Mouse (Mus musculus): Measurements from ENCODE around the gene Synj1. TPM values are rescaled to one million over a fixed set of nuclear protein-coding genes. Genes with fewer than 3 reads are reported as not detected.

Synj1 gene
- total RNA-seq, 1 experiment from 2014 or later: 49.3 TPM

- DNase-seq: no peak
Observed at GRCm38 (mm10) chr16:91009942-91010529, 1.1 kb downstream of the Synj1 start.

GRCm38 (mm10) chr16:91004915-91005538 lies 6.1 kb downstream of the Synj1 start:
- no peak for DNase-seq

DNA sequence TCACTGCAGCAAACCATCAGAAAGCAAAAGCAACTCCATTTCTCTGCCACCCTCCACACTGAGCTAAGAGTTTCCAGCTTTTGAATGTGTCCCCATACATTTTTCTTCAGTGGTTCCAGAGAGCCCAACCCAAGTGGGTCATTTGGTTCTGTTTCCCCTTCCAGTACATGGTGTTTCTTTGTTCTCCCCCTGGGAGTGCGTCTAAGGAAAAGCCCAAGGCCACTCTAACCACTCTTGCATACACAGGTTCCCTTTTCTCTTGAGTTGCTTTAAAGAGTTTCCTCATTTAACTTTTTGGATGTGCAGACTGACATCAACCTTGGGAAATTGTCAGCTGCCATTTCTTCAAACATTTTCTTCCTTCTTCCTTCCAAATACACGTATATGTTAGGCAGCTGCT lies 10.0 kb downstream of the Synj1 start:
- DNase-seq: no peak

- no peak for DNase-seq
Observed at GRCm38 (mm10) chr16:90999827-91000226, 11.3 kb downstream of the Synj1 start.

DNA sequence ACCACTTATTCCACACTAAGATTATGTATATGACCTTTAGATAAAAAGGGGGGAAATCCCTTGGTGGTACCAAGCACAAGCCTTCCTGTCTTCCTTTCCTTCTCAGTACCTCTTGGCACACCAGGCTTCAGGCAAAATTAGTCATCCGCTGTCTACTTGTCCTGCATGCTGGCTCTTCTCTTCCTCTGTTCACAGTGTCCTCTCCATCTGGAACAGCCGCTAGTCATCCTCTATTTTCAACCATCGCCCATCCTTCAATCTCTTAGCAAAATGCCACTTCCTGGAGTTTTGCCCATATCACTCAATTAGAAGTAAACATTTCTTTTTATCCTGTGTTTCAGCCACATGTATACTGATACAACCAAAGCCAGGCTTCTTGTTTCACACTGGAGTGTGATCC lies 13.3 kb downstream of the Synj1 start:
- no peak for DNase-seq

- no peak for DNase-seq
Observed at GRCm38 (mm10) chr16:90996327-90997243, 14.5 kb downstream of the Synj1 start.

GRCm38 (mm10) chr16:90995498-90995897 lies 15.6 kb downstream of the Synj1 start:
- no peak for DNase-seq

GRCm38 (mm10) chr16:90995023-90995422 lies 16.1 kb downstream of the Synj1 start:
- DNase-seq: no peak

DNA sequence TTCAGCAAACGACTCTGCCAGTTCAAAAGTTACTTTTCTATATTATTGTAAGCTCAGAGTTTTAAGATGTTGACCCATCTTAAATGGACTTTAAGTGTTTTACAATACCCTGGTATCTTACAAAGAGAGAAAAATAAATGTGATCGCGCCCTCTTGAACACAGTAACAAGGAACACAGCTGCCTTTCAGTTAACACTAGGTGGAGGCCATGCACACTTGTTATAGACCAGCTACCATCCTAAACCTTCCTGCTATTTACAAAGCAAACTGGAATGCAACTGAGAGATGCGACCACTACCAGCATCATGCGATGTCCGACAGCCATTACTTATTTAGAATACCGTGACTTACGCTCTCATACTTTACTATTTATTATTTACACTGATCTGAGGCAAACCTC lies 21.9 kb downstream of the Synj1 start:
- DNase-seq: no peak

- DNase-seq: no peak
Observed at GRCm38 (mm10) chr16:90988665-90989064, 22.4 kb downstream of the Synj1 start.

DNA sequence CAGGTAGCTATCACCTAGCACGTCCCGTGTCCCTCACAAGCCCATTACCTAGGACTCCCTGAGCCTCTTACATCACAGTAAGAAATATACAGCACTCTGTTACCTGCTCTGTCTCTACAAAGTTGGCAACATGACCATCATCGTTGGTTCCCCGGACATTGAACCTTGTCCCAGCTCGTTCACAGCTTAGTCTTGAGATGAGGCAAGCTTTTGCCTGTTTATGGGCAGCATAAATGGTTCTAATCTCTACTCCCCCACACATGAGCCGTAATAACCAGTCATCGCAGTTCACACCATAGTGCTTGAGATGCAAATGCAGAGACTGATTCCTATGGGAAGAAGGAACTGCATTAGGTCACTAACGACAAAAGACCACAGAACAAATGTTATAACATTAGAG lies 23.1 kb downstream of the Synj1 start:
- no peak for DNase-seq

- DNase-seq: no peak
Observed at GRCm38 (mm10) chr16:90971004-90971403, 40.1 kb downstream of the Synj1 start.

- no peak for DNase-seq
Observed at GRCm38 (mm10) chr16:90966241-90966640, 44.9 kb downstream of the Synj1 start.

DNA sequence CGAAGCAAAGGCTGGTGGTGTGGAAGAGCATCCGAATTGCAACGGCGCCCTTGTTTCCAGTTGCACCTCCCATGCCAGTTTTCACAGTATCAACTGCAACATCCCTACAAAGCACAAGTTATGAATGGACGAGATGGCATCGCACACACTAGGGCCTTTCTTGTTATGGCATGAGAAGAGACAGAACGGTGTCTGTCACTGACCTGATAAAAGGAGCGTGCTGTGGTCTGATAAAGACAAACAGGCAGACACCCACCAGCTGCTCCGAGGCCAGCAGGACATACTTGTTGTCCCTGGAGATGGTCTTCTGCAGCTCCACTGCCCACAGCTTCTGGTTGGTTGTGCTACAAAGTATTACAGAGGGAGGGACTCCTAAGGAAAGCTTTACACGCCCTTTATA lies 46.8 kb downstream of the Synj1 start:
- no peak for DNase-seq

DNA sequence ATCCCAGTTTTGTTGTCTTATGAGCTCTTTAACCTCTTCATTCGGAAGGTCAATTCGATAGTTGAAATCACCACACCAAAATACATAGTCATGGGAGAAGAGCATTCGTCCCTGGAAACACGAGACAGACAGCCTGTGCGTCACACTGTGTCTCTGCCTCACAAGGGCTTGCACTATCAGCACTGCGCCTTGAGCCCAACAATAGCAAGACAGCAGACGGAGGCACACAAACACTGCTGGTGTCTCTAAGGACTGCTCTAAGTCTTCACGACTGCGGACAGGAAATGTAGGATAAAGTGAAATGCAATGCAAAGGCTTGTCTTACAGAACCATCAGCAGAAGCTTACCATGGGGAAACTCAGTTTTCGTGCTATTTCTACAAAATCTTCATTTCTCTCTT lies 47.2 kb downstream of the Synj1 start:
- no peak for DNase-seq

DNA sequence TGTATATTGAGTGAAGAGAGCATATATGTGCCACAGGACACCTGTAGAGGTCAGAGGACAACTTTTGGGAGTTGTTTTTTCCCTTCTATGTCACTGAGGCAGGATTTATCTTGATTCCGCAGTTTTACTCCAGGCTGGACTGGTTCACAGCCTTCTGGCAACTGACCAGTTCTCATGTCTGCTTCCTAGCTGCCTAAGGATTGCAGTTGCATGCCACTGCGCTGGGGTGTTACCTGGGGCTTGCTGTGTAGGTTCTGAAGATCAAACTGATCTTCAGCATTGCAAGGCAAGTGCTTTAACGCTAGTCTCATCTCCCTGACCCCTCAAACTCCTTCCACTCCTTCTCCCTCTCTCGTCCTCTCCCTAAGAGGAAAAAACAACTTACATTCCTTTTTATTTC lies 47.9 kb downstream of the Synj1 start:
- DNase-seq: no peak

DNA sequence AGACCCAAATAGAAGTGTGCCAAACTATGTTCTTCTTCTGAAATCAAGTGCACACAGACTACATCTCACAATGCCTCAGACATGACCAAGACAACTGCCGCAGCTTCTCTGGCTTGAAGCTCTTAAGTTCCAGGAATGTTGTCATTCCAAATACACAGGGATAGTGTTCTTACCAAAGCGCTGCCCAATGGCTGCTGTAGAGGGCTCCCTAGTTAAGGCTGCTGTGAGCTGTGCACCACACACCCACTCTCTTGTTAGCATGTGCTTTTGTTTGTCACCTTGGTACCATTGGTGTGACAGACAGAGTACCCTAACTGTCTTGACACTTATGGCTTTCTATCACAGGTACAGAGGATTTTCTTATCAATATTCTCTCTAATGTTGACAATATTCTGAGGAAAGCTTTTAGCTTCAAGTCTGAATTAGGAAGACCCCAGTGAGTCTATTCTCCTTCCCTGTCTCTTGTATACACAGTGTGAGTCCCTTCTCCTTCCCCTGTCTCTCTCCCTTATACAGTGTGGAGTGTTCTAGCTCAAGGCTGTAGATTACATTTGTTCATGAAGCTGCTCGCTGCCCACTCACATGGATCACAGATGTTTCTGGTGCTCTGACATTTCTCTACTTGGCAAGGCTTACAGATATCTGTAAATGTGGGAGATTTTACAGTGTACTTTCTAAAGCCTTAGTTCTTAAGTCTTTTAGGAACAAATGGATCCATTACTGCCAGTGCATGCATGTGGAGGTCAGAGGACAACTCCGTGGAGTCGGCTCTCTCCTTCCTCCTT lies 52.6 kb downstream of the Synj1 start:
- no peak for DNase-seq

DNA sequence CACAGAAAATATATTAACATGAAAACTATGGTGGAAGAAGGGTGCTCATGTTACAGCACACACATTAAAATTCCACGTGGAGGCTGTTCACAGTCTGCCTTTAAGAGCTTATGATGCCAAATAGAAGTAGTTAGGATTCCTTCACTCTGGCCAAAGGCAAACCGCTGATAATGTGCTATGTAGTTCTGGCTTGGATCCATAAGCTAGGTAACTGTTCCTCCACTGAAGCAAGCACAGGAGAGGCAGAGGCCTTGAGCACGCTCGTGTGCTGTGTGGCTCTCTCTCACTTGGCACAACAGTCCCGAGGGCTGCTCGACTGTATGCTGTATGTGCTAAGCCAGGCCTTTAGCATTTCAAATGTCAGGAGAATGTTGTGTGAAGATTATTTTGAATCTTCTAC lies 55.6 kb downstream of the Synj1 start:
- no peak for DNase-seq

- no peak for DNase-seq
Observed at GRCm38 (mm10) chr16:90953770-90954169, 57.3 kb downstream of the Synj1 start.

DNA sequence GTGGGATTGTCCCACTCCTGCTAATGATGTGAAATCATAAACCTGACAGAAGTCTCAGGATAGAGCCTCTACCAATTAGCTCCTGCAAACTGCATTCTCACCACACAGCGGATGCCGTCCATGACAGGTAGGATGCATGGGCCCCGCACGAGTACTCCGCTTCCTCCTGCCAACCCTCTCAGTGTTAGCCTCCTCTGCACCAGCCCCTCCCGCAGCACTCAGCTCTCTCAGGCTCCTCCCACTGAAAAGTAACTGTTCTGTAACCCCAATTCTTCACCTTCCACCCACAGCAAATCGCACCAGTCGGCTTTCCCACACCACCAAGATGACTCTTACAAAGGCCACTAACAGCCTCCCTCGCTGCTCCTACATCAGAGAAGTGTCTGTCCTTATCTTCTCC lies 58.0 kb downstream of the Synj1 start:
- DNase-seq: no peak

- no peak for DNase-seq
Observed at GRCm38 (mm10) chr16:90950354-90950963, 60.6 kb downstream of the Synj1 start.

GRCm38 (mm10) chr16:90946977-90947376 lies 64.1 kb downstream of the Synj1 start:
- no peak for DNase-seq

All from adrenal gland, postnatal 25 days (tissue).